Comparison of ENCODE assay signal across 20 mouse cellular contexts in genomic region chr10:72679086-72679485, GRCm38 (mm10).
"Had no signal": no experiment of that assay in that cellular context is flagged by ENCODE, and none has a peak within 500 bp of the region (broad histone marks: within the 10 kb centered on the region; RNA-seq: fewer than 3 reads in every experiment).

No protein-coding gene starts in this region.

- H3K4me2 ChIP-seq: kidney, embryonic 15.5 days; limb, embryonic 12.5 days; limb, embryonic 15.5 days; liver, embryonic 11.5 days; lung, embryonic 14.5 days; midbrain, embryonic 12.5 days; midbrain, embryonic 15.5 days; neural tube, embryonic 12.5 days; neural tube, embryonic 15.5 days; stomach, embryonic 15.5 days had no signal

- H3K4me3 ChIP-seq: kidney, embryonic 15.5 days; limb, embryonic 12.5 days; limb, embryonic 15.5 days; midbrain, embryonic 12.5 days; midbrain, embryonic 15.5 days; neural tube, embryonic 12.5 days; neural tube, embryonic 15.5 days; stomach, embryonic 15.5 days had no signal

- H3K27ac ChIP-seq: kidney, embryonic 15.5 days; limb, embryonic 12.5 days; limb, embryonic 15.5 days; liver, embryonic 14.5 days; macrophage; midbrain, embryonic 12.5 days; midbrain, embryonic 15.5 days; neural tube, embryonic 12.5 days; neural tube, embryonic 15.5 days; stomach, embryonic 15.5 days had no signal

- H3K4me1 ChIP-seq: kidney, embryonic 15.5 days; limb, embryonic 12.5 days; limb, embryonic 15.5 days; midbrain, embryonic 12.5 days; midbrain, embryonic 15.5 days; neural tube, embryonic 12.5 days; neural tube, embryonic 15.5 days; stomach, embryonic 15.5 days had no signal

- ATAC-seq: liver, postnatal 0 days; lung, postnatal 0 days; midbrain, embryonic 15.5 days had no signal

- H3K9me3 ChIP-seq: kidney, embryonic 15.5 days; limb, embryonic 15.5 days; midbrain, embryonic 12.5 days; midbrain, embryonic 15.5 days; neural tube, embryonic 12.5 days; stomach, embryonic 15.5 days had no signal

- DNase-seq: kidney, postnatal 10 days; kidney, postnatal 36 days; left cerebral cortex, postnatal 4 days; liver, postnatal 0 days; right cerebral cortex, postnatal 25 days; spleen, adult 18-20 months; thymus, postnatal 25 days had no signal

- H3K27me3 ChIP-seq: kidney, embryonic 15.5 days; limb, embryonic 12.5 days; limb, embryonic 15.5 days; midbrain, embryonic 12.5 days; midbrain, embryonic 15.5 days; neural tube, embryonic 12.5 days; neural tube, embryonic 15.5 days; stomach, embryonic 15.5 days had no signal

- H3K9ac ChIP-seq: kidney, embryonic 15.5 days; limb, embryonic 12.5 days; limb, embryonic 15.5 days; liver, embryonic 14.5 days; liver, postnatal 0 days; lung, embryonic 14.5 days; midbrain, embryonic 12.5 days; midbrain, embryonic 15.5 days; neural tube, embryonic 12.5 days; neural tube, embryonic 15.5 days; stomach, embryonic 15.5 days had no signal
